Mouse (Mus musculus): ENCODE data around the gene Itga10. TPM values are rescaled to one million over a fixed set of nuclear protein-coding genes. Genes with fewer than 3 reads are reported as not detected.
A peak's percentile ranks its signal among the peaks of the same experiment; 100 is the strongest.

The Itga10 gene
- 0.39 and 0.55 TPM in 2 replicates for polyA plus RNA-seq (2016; fragmentation: Nextera tagmentation; extraction: Ambion mirVana)

- H3K4me3 ChIP-seq, result no peak within 1 kb of the TSS
- no peak within 1 kb of the TSS for H3K27ac ChIP-seq (replicated peaks)
- no peaks in the 10 kb centered on the region for H3K9me3 ChIP-seq
- H3K27me3 ChIP-seq (replicated peaks; ENCODE audit: low read depth, poor library complexity, severe bottlenecking), result no peaks in the 10 kb centered on the region
- H3K4me1 ChIP-seq, result no peaks in the 10 kb centered on the region
- WGBS, result 67% methylated on average over 7 of the region's 7 CpGs
- peaks cover 41% of the 10 kb centered on the region for H3K36me3 ChIP-seq (replicated peaks)
- DNase-seq (ENCODE audit: low spot score), result peak; percentile 41
These were observed at the start of gene Itga10 for GRCm38 (mm10) chr3:96645018-96645649. Gene Itga10 (plus strand): TSS chr3:96645584.

GRCm38 (mm10) chr3:96595661-96596060 is 49.7 kb upstream of the Itga10 start:
- Histone ChIP-seq H3K4me3 (peak overlapping the region; percentile 59), H3K4me1 (peaks cover 67% of the 10 kb centered on the region), H3K27me3 (replicated peaks; ENCODE audit: low read depth, poor library complexity, severe bottlenecking) (peaks cover 65% of the 10 kb centered on the region), H3K36me3 (replicated peaks) (no peaks in the 10 kb centered on the region), H3K9me3 (no peaks in the 10 kb centered on the region), H3K27ac (replicated peaks) (no peak overlapping the region)
- 20% methylated on average over 6 of the region's 6 CpGs for WGBS
- no peak for DNase-seq (ENCODE audit: low spot score)

- H3K9me3 ChIP-seq, result no peaks in the 10 kb centered on the region
- H3K36me3 ChIP-seq (replicated peaks), result no peaks in the 10 kb centered on the region
- peak; percentile 39 for DNase-seq (ENCODE audit: low spot score)
- under 1% methylated on average over 23 of the region's 23 CpGs for WGBS
- peak within 1 kb of the TSS; percentile 59 for H3K4me3 ChIP-seq
- H3K4me1 ChIP-seq, result peaks cover 71% of the 10 kb centered on the region
- H3K27ac ChIP-seq (replicated peaks), result peak within 1 kb of the TSS; percentile 81
- peaks cover 65% of the 10 kb centered on the region for H3K27me3 ChIP-seq (replicated peaks; ENCODE audit: low read depth, poor library complexity, severe bottlenecking)
These were observed 49.1 kb upstream of the Itga10 start, which contains the start of gene Ankrd34a for GRCm38 (mm10) chr3:96596228-96596707. Gene Ankrd34a (plus strand): TSS chr3:96596636.

- peaks cover 77% of the 10 kb centered on the region for H3K4me1 ChIP-seq
- H3K9me3 ChIP-seq, result no peaks in the 10 kb centered on the region
- DNase-seq (ENCODE audit: low spot score), result peak; percentile 21
- peak overlapping the region; percentile 59 for H3K4me3 ChIP-seq
- H3K27me3 ChIP-seq (replicated peaks; ENCODE audit: low read depth, poor library complexity, severe bottlenecking), result peaks cover 65% of the 10 kb centered on the region
- peak overlapping the region; percentile 81; the same call in 1 of the 2 replicates for H3K27ac ChIP-seq (replicated peaks)
- 1% methylated on average over 9 of the region's 12 CpGs for WGBS
- H3K36me3 ChIP-seq (replicated peaks), result no peaks in the 10 kb centered on the region
These were observed 48.5 kb upstream of the Itga10 start for GRCm38 (mm10) chr3:96596855-96597254.

GRCm38 (mm10) chr3:96597435-96597891 is 47.9 kb upstream of the Itga10 start:
- DNase-seq (ENCODE audit: low spot score), result peak; percentile 67
- under 1% methylated on average over 40 of the region's 40 CpGs for WGBS
- Histone ChIP-seq H3K36me3 (replicated peaks) (no peaks in the 10 kb centered on the region), H3K27ac (replicated peaks) (peak overlapping the region; percentile 81), H3K4me3 (peak overlapping the region; percentile 59), H3K4me1 (peaks cover 80% of the 10 kb centered on the region), H3K27me3 (replicated peaks; ENCODE audit: low read depth, poor library complexity, severe bottlenecking) (peaks cover 59% of the 10 kb centered on the region), H3K9me3 (no peaks in the 10 kb centered on the region)

- Histone ChIP-seq H3K27ac (replicated peaks) (peak overlapping the region; percentile 81), H3K36me3 (replicated peaks) (peaks cover 1% of the 10 kb centered on the region), H3K9me3 (no peaks in the 10 kb centered on the region), H3K27me3 (replicated peaks; ENCODE audit: low read depth, poor library complexity, severe bottlenecking) (peaks cover 54% of the 10 kb centered on the region), H3K4me1 (peaks cover 80% of the 10 kb centered on the region), H3K4me3 (peak overlapping the region; percentile 59)
- 1% methylated on average over 54 of the region's 54 CpGs for WGBS
- DNase-seq (ENCODE audit: low spot score), result peak; percentile 87
These were observed 47.0 kb upstream of the Itga10 start for GRCm38 (mm10) chr3:96598156-96599068.

- peaks cover 7% of the 10 kb centered on the region for H3K36me3 ChIP-seq (replicated peaks)
- DNase-seq (ENCODE audit: low spot score), result no peak
- no peaks in the 10 kb centered on the region for H3K9me3 ChIP-seq
- 36% methylated on average over 8 of the region's 8 CpGs for WGBS
- peaks cover 54% of the 10 kb centered on the region for H3K27me3 ChIP-seq (replicated peaks; ENCODE audit: low read depth, poor library complexity, severe bottlenecking)
- H3K4me3 ChIP-seq, result peak overlapping the region; percentile 59
- peak overlapping the region; percentile 81; the same call in 1 of the 2 replicates for H3K27ac ChIP-seq (replicated peaks)
- H3K4me1 ChIP-seq, result peaks cover 82% of the 10 kb centered on the region
These were observed 46.4 kb upstream of the Itga10 start for GRCm38 (mm10) chr3:96599069-96599393.

- Histone ChIP-seq H3K4me1 (peaks cover 79% of the 10 kb centered on the region), H3K36me3 (replicated peaks) (peaks cover 11% of the 10 kb centered on the region), H3K27me3 (replicated peaks; ENCODE audit: low read depth, poor library complexity, severe bottlenecking) (peaks cover 54% of the 10 kb centered on the region), H3K27ac (replicated peaks) (peak overlapping the region; percentile 81; the same call in 1 of the 2 replicates), H3K9me3 (no peaks in the 10 kb centered on the region), H3K4me3 (peak overlapping the region; percentile 59; the same call in 1 of the 2 replicates)
- DNase-seq (ENCODE audit: low spot score), result no peak
- 63% methylated on average over 3 of the region's 3 CpGs for WGBS
These were observed 46.0 kb upstream of the Itga10 start for GRCm38 (mm10) chr3:96599411-96599810.

GRCm38 (mm10) chr3:96600639-96601250 is 44.6 kb upstream of the Itga10 start, which contains the start of gene Lix1l:
Gene Lix1l (plus strand): TSS chr3:96601149.
- peak within 1 kb of the TSS; percentile 95 for H3K4me3 ChIP-seq
- peaks cover 21% of the 10 kb centered on the region for H3K36me3 ChIP-seq (replicated peaks)
- no peaks in the 10 kb centered on the region for H3K9me3 ChIP-seq
- DNase-seq (ENCODE audit: low spot score), result peak; percentile 96
- peaks cover 76% of the 10 kb centered on the region for H3K4me1 ChIP-seq
- peak within 1 kb of the TSS; percentile 96 for H3K27ac ChIP-seq (replicated peaks)
- peaks cover 41% of the 10 kb centered on the region for H3K27me3 ChIP-seq (replicated peaks; ENCODE audit: low read depth, poor library complexity, severe bottlenecking)
- WGBS, result under 1% methylated on average over 27 of the region's 27 CpGs

- WGBS, result under 1% methylated on average over 40 of the region's 40 CpGs
- peaks cover 70% of the 10 kb centered on the region for H3K4me1 ChIP-seq
- peaks cover 24% of the 10 kb centered on the region for H3K36me3 ChIP-seq (replicated peaks)
These were observed 44.1 kb upstream of the Itga10 start for GRCm38 (mm10) chr3:96601251-96601787.

GRCm38 (mm10) chr3:96601941-96602703 is 43.3 kb upstream of the Itga10 start:
- Histone ChIP-seq H3K4me1 (peaks cover 62% of the 10 kb centered on the region), H3K27me3 (replicated peaks; ENCODE audit: low read depth, poor library complexity, severe bottlenecking) (peaks cover 28% of the 10 kb centered on the region), H3K27ac (replicated peaks) (peak overlapping the region; percentile 96), H3K36me3 (replicated peaks) (peaks cover 25% of the 10 kb centered on the region), H3K9me3 (no peaks in the 10 kb centered on the region), H3K4me3 (peak overlapping the region; percentile 95)
- no peak for DNase-seq (ENCODE audit: low spot score)
- 36% methylated on average over 10 of the region's 10 CpGs for WGBS

More at GRCm38 (mm10) chr3:96601251-96601787, 44.1 kb upstream of the Itga10 start:
- Histone ChIP-seq H3K4me3 (peak overlapping the region; percentile 95), H3K27me3 (replicated peaks; ENCODE audit: low read depth, poor library complexity, severe bottlenecking) (peaks cover 36% of the 10 kb centered on the region), H3K27ac (replicated peaks) (peak overlapping the region; percentile 96), H3K9me3 (no peaks in the 10 kb centered on the region)
- DNase-seq (ENCODE audit: low spot score), result peak; percentile 77
